Mouse (Mus musculus): ENCODE measurements at regions not wholly inside any gene's neighbourhood (a gene's known extent, or its start where the extent isn't known, plus 50 kb on each side); places are given as distances from the start of the nearest gene placed in this dataset.

DNA sequence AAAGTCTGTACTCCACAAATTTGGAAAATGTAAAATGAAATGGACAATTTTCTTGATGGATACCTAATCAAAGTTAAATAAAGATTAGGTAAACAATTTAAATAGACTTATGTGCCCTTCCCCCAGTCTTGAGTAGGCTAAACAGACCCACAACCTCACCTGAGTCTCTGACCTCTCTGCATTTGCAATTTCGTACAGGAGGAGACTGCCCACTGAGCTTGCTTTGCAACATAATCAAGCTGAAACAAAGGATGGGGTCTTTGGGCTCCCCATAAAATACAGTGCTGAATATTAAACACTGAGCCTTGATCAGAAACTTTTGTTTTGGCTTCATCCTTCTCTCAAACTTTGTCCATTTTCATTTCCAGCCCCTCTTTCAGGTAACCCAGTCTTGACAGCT lies 100.1 kb upstream of the Arhgap18 start:
- TF ChIP-seq CTCF (IDR thresholded peaks at IDR 0.05; ENCODE audit: insufficient read depth, low read length) = no peak
- no peak for TF ChIP-seq POLR2A (IDR thresholded peaks at IDR 0.05; ENCODE audit: borderline replicate concordance, extremely low read depth, low read depth, low read length)

Measured in lung, adult 2 months (tissue).